Mouse (Mus musculus) olfactory bulb, adult 2 months (tissue): ENCODE measurements around the gene Gm7951.
"Not testable (repeated sequence)": the region's sequence is repeated elsewhere in the genome, so short reads cannot be mapped to it uniquely, and the experiment has no call there.

Experiments used
- CTCF ChIP-seq: fragments of 200-500 bp; IDR thresholded peaks from 2 replicates; pipeline ENCODE4 v1.5.1; 2012; ENCODE audit warnings: low read depth, mild to moderate bottlenecking, low read length, moderate library complexity; ENCODE audit not compliant: insufficient read depth
- POLR2A ChIP-seq: fragments of 200-500 bp; IDR thresholded peaks from 2 replicates; pipeline ENCODE4 v1.6.1; 2012; ENCODE audit warnings: mild to moderate bottlenecking, low read depth, low read length, moderate library complexity; ENCODE audit not compliant: insufficient read depth

DNA sequence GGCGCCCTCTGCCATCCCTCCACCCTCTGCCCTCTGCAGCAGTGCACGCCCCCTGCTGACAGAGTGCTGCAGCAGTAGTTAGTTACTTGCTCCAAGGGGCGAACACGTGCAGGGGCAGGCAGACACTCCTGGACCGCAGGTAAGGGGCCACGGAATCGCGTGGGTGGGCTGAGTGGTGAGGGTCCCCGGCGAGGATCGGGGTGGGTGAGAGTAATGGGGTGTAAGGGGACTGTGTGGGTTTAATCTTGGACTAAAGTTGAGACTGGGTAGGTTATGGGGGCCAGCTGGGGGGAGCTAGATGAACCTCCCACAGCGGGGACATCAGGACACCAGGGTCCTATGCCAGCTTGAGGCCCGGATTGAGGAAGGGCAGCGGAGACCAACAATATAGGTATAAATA is 16.6 kb upstream of the Gm7951 start:
- not testable (repeated sequence) for TF ChIP-seq CTCF, POLR2A
